Mouse (Mus musculus) cortical plate, adult 2 months (tissue): ENCODE results near the gene Cers6. TPM values are rescaled to one million over a fixed set of nuclear protein-coding genes. Genes with fewer than 3 reads are reported as not detected.

Experiments
- H3K27ac ChIP-seq: fragments of 200-500 bp; 2 replicates; pipeline ENCODE4 v1.5.1; 2012; ENCODE audit warnings: low read length, control low read depth, inconsistent platforms; ENCODE audit not compliant: insufficient read depth
- H3K4me1 ChIP-seq: fragments of 200-500 bp; 2 replicates; pipeline ENCODE4 v1.6.1; 2011; ENCODE audit warnings: low read length; ENCODE audit not compliant: control insufficient read depth, insufficient read depth
- H3K4me3 ChIP-seq: fragments of 200-500 bp; 2 replicates; pipeline ENCODE4 v1.5.1; 2011; ENCODE audit warnings: mild to moderate bottlenecking, low read length, control low read depth; ENCODE audit not compliant: insufficient read depth
- CTCF ChIP-seq: fragments of 200-500 bp; IDR thresholded peaks from 2 replicates; pipeline ENCODE4 v1.5.1; 2011; ENCODE audit warnings: mild to moderate bottlenecking, control low read depth, low read length; ENCODE audit not compliant: insufficient read depth; ENCODE audit errors: extremely low read depth
- POLR2A ChIP-seq: fragments of 200-500 bp; IDR thresholded peaks from 2 replicates; pipeline ENCODE4 v1.6.1; 2011; ENCODE audit warnings: mild to moderate bottlenecking, low read length, control low read depth; ENCODE audit not compliant: insufficient read depth; ENCODE audit errors: extremely low read depth
- polyA plus RNA-seq: library from polyadenylated mRNA; depleted of rRNA; stranded (reverse); fragments of >200 nt; gene quantifications from 2 replicates; pipeline ENCODE4 v1.2.3, GENCODE M21; 2012

The Cers6 gene
- polyA plus RNA-seq, 1 experiment = 25.7 TPM

DNA sequence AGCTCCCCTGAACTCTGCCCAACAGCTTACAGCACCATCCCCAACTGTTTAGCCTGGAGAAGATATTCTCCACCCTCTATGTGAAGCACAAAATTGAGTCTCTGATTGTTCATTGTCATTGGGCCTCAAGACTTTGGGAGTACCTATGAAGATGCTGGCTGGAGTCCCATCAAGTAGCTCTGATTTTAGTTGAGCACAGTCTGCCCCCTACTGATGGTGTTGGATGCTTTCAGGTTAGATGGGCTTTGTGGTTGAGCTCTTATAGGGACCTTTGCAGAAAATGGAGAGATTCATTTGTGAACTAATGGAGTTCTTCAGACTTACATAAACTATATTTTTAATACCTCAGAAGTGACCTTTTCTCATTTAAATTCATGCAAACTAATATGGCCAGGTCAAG lies 200.1 kb downstream of the Cers6 start:
- Histone ChIP-seq H3K4me3 (no peak overlapping the region), H3K4me1 (no peaks in the 10 kb centered on the region), H3K27ac (no peak overlapping the region)
- TF ChIP-seq CTCF (peak; percentile 65), POLR2A (no peak)

DNA sequence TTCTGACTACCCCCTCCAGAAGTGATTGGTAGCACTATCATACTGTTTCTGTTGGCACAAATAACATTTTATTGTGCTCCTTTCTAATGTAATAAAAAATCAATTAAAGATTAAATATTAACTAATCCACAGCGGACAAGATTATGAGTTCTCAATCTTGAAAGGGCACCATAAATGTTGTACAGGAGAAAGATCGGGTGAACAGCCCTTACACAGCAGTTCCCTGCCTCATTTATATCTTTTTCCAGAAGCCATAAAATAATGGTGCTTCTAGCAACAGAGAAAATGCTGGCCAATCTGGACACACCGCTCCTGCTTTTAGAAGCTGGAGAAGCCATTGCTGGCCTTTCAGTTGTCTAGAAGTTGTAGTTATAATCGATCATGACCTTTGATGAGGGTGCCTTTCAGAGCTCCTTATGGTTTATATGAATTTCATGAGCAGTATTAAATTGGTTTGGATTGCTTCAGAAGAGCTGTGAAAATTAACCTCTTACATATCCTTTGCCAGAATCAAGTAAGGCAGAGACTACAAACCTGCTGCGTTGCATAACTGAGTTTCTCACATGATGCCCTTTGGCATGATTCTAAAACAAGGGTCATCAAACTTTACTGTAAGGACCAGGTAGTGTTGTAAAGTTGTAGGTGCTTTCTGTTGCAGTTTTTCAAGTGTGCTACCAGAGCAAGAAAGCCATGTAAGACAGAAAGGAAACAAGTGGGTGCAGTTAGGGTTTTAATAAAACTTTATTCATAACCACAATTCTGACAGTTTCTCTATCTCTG lies 200.9 kb downstream of the Cers6 start:
- Histone ChIP-seq H3K4me1 (no peaks in the 10 kb centered on the region), H3K4me3 (no peak overlapping the region), H3K27ac (no peak overlapping the region)
- no peak for TF ChIP-seq CTCF
- TF ChIP-seq POLR2A = no peak

DNA sequence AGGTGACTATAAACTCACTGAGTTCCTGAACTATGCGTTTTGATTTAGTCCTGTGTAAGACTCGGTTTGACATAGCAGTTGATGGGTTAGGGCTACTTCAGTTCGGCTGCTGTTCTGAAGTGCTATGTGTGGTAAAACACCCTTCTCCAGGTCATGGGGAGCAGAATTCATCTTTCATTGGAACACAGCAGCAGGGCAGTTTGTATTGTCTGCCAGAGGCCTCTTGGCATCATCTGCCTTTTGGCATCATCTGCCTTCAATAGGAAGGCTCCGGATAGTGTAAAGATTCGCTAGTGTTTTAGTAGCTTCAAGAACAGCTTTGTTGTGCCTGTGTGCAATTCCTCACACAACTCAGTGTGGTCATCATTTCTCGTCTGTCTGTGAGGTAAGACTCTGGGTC lies 203.5 kb downstream of the Cers6 start:
- no peak for TF ChIP-seq POLR2A
- no peak for TF ChIP-seq CTCF
- no peaks in the 10 kb centered on the region for H3K4me1 ChIP-seq
- H3K27ac ChIP-seq = no peak overlapping the region
- no peak overlapping the region for H3K4me3 ChIP-seq

DNA sequence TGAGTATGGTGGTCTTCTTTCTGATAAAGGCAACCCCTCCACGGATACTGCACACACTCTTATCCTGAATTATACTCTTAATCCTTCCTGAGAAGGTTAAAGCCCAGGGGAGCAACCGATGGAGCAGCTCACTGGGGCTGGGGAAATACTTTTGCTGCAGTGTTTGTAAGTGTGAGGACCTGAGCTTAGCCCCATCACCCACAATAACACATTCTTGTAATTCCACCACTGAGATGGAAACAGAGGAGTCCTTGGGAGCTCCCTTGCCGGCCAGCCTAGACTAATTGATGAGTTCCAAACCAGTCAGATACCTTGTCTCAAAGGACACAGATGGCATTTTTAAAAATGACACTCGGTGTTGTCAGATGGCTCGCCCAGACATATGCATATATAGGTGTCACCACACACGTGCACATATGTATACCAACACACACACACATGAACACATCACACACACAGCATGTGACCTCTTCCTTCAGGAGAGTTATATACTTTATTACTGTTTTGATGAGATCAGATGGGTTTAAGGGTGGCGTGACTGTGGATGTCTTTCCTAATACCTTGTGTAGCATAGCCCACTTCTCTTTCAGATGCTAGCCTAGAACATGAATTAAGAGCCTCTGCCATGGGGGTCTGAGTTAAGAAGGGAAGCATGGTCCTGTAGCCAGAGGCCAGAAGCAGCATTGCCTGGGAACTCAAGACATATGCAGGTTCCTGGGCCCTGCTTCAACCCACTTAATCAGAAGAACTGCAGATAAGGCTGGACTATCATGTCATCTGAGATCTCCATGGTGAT lies 210.4 kb downstream of the Cers6 start:
- Histone ChIP-seq H3K4me3 (no peak overlapping the region), H3K4me1 (peaks cover 2% of the 10 kb centered on the region; the same call in 1 of the 2 replicates), H3K27ac (peak overlapping the region; percentile 8; the same call in 1 of the 2 replicates)
- no peak for TF ChIP-seq POLR2A

DNA sequence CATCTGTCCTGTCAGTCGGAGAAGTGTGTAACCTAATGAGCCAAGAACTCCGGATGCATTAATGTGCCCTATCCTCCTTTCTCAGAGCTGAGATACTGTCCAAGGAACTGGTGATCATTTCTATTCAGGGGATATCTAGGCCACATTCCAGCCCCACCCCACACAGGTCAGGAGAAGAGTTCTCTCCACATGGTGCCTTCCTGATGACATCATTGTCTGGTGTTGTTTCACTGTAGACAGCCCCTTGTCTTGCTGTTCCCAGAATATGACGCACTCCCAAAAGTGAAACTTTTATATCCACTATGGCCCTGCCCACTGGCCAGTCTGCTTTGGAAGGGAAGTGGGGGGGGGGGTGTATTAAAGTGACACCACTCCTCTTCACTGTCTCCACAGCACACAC lies 215.9 kb downstream of the Cers6 start:
- Histone ChIP-seq H3K27ac (no peak overlapping the region), H3K4me3 (no peak overlapping the region), H3K4me1 (no peaks in the 10 kb centered on the region; the same call in 1 of the 2 replicates)
- TF ChIP-seq CTCF (no peak), POLR2A (no peak)

DNA sequence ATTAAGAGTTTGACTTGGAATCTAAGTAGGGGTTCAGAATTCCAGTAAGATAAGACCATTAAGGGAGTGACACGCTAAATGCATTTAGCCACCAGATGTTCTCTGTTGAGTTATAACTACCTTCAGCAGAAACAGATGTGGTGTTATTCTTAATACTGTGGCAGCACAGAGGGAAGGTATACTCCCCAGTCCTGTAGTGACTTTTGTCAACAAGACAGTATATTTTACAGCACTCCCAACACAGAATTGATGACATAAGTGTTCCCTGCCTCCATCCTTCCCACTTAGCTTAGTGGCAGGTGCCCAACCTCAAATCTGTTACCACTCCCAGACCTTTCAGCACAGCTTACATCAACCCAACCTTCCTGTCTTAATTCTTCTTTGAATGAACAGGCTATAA lies 219.5 kb downstream of the Cers6 start:
- no peak overlapping the region for H3K27ac ChIP-seq
- no peaks in the 10 kb centered on the region; the same call in 1 of the 2 replicates for H3K4me1 ChIP-seq
- TF ChIP-seq CTCF (no peak), POLR2A (no peak)
- H3K4me3 ChIP-seq = no peak overlapping the region

DNA sequence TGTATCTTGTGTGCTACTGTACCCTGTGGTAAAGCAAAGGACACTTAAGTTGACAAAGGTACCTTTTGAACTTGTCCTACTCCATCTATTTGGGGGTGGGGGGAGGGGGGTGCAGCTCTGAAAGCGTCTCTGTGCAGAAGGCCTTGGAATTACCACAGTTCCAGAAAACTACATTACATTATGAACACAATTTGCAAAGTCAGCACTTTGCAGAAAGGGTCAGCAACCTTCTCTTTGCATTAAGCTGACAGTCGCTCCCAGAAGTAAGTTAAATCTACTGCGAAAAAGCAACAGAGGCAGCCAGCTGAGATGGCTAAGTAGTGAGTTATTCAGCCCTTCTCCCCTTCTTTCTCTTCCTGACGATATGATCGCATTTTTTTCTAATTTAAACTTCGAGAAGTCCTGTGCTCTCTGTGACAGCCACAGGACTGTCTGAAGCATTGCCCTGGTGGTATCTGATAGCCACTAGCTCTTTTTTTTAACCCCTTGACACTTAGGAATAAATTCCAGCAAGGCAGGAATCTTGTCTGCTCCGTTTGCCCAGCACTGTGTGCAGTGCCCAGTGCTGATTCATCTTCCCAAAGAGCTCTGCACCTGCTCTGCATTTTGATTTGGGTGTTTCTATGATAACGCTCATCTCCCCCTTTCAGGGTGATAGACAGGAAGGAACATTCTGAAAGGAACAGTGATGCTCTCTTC lies 221.4 kb downstream of the Cers6 start:
- no peak for TF ChIP-seq CTCF
- no peak for TF ChIP-seq POLR2A
- Histone ChIP-seq H3K4me3 (no peak overlapping the region), H3K27ac (no peak overlapping the region), H3K4me1 (no peaks in the 10 kb centered on the region; the same call in 1 of the 2 replicates)

DNA sequence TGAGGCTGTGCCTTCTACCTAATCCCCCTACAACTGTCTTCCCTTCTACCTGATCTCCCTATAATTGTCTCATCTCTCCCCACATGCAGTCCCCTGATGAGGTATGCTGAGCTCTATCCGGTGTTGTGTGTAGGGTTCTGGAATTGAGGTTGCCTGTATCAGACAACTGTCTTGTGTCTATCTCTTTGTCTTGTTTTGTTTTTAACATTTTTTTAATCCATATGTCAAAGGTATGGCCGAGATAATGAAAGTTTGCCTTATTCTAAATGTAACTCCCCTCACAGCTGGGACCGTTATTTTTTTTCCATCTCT lies 221.9 kb downstream of the Cers6 start:
- Histone ChIP-seq H3K4me3 (no peak overlapping the region), H3K4me1 (no peaks in the 10 kb centered on the region; the same call in 1 of the 2 replicates), H3K27ac (no peak overlapping the region)
- TF ChIP-seq CTCF (no peak), POLR2A (no peak)

DNA sequence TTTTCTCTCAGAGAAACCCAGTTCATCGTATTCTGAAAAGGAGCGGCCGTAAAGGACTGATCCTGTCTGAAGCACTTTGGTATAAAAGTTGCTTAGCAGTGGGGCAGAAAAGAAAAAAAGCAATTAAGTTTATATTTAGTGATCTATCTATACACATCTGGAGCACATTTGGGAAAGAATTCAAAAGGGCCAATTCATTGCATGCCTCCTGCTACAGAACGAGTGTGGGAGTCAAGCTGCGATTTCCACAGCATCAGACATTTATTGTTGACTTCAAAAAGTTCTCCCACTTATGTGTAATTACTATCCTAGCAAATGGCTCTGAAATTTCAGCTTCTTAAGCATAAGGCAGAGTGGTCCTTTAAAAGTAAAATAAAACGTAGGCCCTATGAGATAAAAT lies 223.2 kb downstream of the Cers6 start:
- Histone ChIP-seq H3K4me3 (no peak overlapping the region), H3K27ac (no peak overlapping the region), H3K4me1 (no peaks in the 10 kb centered on the region; the same call in none of the 2 replicates)
- no peak for TF ChIP-seq POLR2A
- no peak for TF ChIP-seq CTCF
